Mouse (Mus musculus): ENCODE results near the gene Slc24a3. TPM values are rescaled to one million over a fixed set of nuclear protein-coding genes. Genes with fewer than 3 reads are reported as not detected.

Gene Slc24a3
- polyA plus RNA-seq, 1 experiment from 2014 or later: 24.9 TPM

DNA sequence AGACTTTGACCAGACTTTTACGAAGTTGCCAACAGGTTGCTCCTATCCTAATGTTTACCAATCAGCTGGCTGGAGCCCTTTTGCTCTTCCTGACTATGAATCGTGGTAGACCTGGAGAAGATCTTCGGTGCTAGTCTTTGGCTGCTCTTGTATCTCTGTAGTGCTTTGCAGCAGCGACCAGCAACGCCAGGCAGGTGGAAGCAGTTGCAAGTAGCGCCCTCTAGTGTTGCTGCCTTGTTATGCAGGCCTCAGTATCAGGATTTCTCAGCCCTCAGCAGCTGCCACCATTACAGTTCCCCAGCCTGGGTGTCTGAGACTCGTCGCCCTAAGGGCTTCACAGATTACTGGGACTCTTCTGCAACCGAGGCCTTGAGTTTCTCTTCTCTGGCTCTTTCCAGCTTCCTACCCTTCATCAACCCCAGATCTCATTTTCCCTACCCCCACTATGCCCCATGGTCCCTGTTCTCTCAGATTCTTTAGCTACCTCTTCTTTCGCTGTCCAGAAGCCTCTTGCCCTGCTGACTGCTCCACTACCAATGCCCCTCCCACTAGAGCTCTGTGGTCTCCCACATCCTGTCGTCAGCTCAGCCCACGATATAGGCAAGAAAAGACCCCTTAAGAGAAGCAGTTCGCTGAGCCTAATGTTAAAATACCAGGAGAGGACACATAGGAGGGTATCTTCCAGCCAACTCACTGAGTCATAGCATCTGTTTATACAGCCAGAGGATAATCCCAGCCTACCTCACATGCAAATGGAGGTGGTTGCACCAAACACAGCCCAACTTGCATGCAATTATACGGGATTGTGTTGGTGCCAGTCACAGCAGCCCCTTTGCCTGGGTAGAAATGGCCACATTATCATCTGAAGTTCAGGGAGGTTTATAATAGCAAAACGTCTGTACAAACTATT is 443.5 kb downstream of the Slc24a3 start:
- CTCF ChIA-PET: interaction anchor here (1.0 to 1.2 kb wide), 2 partner anchors 9 to 15 kb away, joined by 3 to 4 read pairs; no protein-coding TSS in a partner anchor
- POLR2A ChIA-PET: no interaction called here
- in situ Hi-C loops (cut with MboI; ENCODE audit: low pct_unique_long_range_greater_than_20kb): no loop called here
- no peak for ATAC-seq
- peak; percentile 73 for TF ChIP-seq CTCF (IDR thresholded peaks at IDR 0.05)
- DNase-seq (ENCODE audit: low read depth, low spot score): no peak
- no peaks in the 10 kb centered on the region for H3K27me3 ChIP-seq

DNA sequence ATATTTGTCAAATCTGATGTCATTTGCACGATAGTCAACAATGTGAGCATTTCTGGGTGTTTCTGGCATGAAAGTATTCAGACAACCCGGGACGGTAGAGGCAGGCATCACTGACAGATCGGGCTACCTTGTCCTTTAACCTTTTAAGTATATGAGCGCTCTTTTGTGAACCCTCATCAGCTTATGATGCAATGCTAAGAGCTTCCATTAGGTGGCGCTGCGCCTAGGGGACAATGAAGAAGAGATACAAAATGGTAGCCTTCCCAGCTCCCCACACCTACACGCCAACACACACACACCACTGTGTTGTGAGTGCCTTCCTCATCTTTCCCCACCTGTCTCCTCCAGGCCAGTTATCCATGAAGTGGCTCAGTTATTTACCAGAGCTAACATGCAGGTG is 445.4 kb downstream of the Slc24a3 start:
- POLR2A ChIA-PET: no interaction called here
- in situ Hi-C loops (cut with MboI; ENCODE audit: low pct_unique_long_range_greater_than_20kb): no loop called here
- CTCF ChIA-PET: interaction anchor here (0.7 to 1.1 kb wide), 2 partner anchors 11 to 40 kb away, joined by 3 read pairs; no protein-coding TSS in a partner anchor
- no peaks in the 10 kb centered on the region for H3K27me3 ChIP-seq
- no peak for DNase-seq (ENCODE audit: low read depth, low spot score)
- peak; percentile 65 for TF ChIP-seq CTCF (IDR thresholded peaks at IDR 0.05)
- no peak for ATAC-seq

DNA sequence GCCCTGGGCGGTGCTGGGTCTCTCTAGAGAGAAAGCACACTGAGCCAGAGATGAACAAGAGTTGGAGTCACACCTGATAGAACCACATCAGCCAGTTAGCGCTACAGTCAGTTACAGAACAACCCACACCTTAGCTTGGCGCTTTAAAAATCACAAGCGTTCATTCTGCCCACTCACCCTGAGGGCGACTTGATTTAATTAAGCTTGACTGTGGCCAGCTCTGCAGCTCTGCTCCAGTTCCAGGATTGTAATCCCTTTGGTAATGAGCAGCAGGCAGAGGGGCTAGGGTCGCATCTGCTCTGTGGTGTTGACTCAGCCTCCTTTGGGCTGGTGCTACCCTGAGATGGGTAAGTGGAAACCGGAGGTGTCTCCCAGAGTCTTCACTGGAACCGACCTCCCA is 446.2 kb downstream of the Slc24a3 start:
- CTCF ChIA-PET: interaction anchor here (1.1 to 1.2 kb wide), 2 partner anchors 11 to 39 kb away, joined by 3 read pairs; no protein-coding TSS in a partner anchor
- POLR2A ChIA-PET: no interaction called here
- no peak for DNase-seq (ENCODE audit: low read depth, low spot score)
- ATAC-seq: no peak
- in situ Hi-C loops (cut with MboI; ENCODE audit: low pct_unique_long_range_greater_than_20kb): no loop called here
- H3K27me3 ChIP-seq: no peaks in the 10 kb centered on the region
- TF ChIP-seq CTCF (IDR thresholded peaks at IDR 0.05): no peak

DNA sequence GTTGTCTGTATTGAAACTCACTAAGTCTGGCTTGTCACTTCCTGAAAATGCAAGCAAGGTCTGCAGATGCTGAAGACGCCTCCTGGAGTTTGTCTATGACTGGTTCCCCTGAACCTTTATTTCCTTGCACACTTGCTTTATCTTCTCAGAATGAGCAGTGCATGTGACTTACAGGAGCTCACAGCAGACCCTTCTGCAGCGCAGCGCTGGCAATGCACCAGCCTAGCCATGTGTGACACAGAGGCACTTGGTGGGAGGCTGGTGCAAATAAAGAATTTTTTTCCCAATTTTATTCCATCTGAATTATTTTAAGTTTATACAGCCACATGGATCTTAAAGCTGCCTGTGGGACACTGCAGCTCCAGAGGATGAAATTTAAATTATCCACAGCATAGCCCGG is 452.1 kb downstream of the Slc24a3 start:
- TF ChIP-seq CTCF (IDR thresholded peaks at IDR 0.05): no peak
- ATAC-seq: no peak
- ChIA-PET POLR2A (no interaction called here), CTCF (interaction anchor here (1.1 to 1.2 kb wide), 2 partner anchors 9 to 11 kb away, joined by 4 to 5 read pairs; no protein-coding TSS in a partner anchor)
- H3K27me3 ChIP-seq: no peaks in the 10 kb centered on the region
- DNase-seq (ENCODE audit: low read depth, low spot score): no peak
- in situ Hi-C loops (cut with MboI; ENCODE audit: low pct_unique_long_range_greater_than_20kb): no loop called here

DNA sequence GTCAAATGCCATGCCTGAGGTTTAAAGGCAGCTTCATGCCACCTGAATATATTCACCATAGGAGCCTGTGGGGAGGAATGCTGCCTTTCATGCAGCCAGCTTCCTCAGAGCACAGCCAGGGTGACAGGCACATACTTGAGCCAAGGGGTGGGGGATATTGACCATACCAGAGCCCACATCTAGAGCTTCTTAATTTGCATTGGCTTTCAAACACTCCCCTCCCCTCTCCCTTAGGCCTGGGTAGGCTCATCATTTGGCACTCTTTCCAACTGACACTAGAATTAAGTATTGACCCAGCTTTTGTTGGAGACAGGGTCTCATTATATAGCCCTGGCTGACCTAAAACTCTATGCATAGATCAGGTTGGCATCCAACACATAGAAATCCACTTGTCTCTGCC is 453.2 kb downstream of the Slc24a3 start:
- CTCF ChIA-PET: interaction anchor here (1.1 kb wide), 1 partner anchor 10 kb away, joined by 4 read pairs; no protein-coding TSS in a partner anchor
- TF ChIP-seq CTCF (IDR thresholded peaks at IDR 0.05): no peak
- DNase-seq (ENCODE audit: low read depth, low spot score): no peak
- H3K27me3 ChIP-seq: no peaks in the 10 kb centered on the region
- no peak for ATAC-seq
- POLR2A ChIA-PET: no interaction called here
- in situ Hi-C loops (cut with MboI; ENCODE audit: low pct_unique_long_range_greater_than_20kb): no loop called here

DNA sequence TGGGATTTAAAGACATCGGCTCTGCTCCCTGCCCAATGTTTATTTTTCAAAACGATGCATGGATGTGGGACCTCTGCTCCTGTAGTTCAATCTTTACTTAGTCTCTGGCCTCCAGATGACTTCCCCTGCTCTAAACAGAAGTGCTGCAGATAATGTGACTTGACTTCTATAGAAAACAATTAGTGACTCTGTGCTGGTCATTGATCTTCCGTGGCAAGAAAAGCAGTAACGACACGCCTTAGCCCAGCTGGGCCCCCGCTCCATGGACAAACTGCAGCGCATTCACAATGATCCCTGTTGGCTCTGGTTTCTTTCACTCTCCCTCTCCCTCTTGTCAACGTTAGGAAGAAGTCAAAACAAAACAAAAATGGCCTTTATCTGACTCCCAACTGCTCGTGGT is 453.6 kb downstream of the Slc24a3 start:
- in situ Hi-C loops (cut with MboI; ENCODE audit: low pct_unique_long_range_greater_than_20kb): no loop called here
- CTCF ChIA-PET: no interaction called here
- DNase-seq (ENCODE audit: low read depth, low spot score) (no peak), ATAC-seq (no peak)
- no peaks in the 10 kb centered on the region for H3K27me3 ChIP-seq
- POLR2A ChIA-PET: no interaction called here
- TF ChIP-seq CTCF (IDR thresholded peaks at IDR 0.05): no peak

DNA sequence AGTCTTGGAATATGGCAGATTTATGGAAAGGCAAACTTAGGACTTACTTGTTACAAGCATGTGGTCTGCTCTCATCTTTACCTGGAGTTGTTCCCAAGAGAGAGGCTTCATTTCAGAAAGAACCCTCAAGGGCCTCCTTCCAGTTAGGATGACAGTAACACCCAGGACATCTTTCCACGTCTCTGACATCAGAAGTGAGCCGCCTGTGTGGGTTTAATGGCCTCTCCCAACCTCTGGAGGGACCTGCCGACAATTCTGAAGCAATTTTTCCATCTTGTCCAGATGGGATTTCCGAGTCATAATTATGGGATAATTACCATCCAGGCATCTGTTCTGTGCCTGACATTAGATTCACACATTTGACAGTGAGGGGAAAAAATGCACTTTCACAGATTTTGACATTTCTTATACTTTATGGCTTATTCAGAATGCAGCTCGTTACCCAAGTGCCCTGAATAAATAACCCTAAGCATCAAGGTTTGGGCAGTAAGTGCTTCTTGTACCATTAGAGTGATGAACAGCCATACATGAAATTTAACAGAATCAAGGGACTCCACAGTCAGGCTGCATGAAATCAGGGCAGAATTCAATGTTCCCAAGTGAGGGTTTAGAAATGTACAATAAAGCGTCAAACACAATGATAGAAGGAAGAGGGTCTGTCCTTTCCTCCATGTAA is 463.7 kb downstream of the Slc24a3 start:
- ChIA-PET POLR2A (no interaction called here), CTCF (no interaction called here)
- ATAC-seq (no peak), DNase-seq (ENCODE audit: low read depth, low spot score) (no peak)
- in situ Hi-C loops (cut with MboI; ENCODE audit: low pct_unique_long_range_greater_than_20kb): no loop called here
- H3K27me3 ChIP-seq: no peaks in the 10 kb centered on the region
- TF ChIP-seq CTCF (IDR thresholded peaks at IDR 0.05): no peak

DNA sequence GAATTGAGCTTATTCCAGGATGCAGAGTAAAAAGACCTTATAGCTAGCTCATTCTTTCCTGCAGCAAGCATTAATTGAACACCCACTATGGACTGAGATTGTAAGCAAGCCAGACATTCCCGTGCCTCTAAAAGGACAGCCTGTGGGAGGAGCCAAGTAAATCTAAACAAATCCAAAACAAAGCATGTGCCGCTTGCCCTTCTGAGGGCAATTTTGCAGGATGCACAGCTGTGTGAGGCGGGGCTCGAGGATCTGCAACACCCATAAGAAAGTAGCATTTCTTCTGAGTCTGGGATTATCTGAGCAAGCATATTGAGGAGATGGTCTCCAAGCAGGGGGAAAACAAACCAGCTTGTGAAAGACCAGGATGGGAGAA is 464.2 kb downstream of the Slc24a3 start:
- TF ChIP-seq CTCF (IDR thresholded peaks at IDR 0.05): no peak
- CTCF ChIA-PET: no interaction called here
- POLR2A ChIA-PET: no interaction called here
- ATAC-seq (no peak), DNase-seq (ENCODE audit: low read depth, low spot score) (no peak)
- H3K27me3 ChIP-seq: no peaks in the 10 kb centered on the region
- in situ Hi-C loops (cut with MboI; ENCODE audit: low pct_unique_long_range_greater_than_20kb): no loop called here

DNA sequence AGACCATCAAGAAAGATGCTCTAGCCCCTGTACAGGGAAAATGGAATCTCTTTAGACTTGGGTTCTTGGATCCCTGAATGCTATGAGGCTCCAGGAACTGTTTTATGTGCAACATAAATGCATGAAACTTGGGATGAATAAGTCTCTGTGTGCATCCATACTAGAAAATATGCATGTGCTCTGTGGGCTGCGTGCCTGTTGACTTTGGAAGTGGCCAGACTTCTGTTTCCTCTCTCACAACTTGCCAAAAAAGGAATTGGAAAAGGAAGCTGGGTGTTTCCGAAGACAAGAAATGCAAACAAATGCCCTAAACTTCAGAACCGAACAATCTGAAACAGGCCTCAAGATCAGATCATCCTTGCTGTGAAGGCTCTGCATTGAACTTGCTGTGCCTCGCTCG is 466.3 kb downstream of the Slc24a3 start:
- DNase-seq (ENCODE audit: low read depth, low spot score) (no peak), ATAC-seq (no peak)
- in situ Hi-C loops (cut with MboI; ENCODE audit: low pct_unique_long_range_greater_than_20kb): no loop called here
- no peaks in the 10 kb centered on the region for H3K27me3 ChIP-seq
- TF ChIP-seq CTCF (IDR thresholded peaks at IDR 0.05): no peak
- ChIA-PET POLR2A (no interaction called here), CTCF (no interaction called here)

DNA sequence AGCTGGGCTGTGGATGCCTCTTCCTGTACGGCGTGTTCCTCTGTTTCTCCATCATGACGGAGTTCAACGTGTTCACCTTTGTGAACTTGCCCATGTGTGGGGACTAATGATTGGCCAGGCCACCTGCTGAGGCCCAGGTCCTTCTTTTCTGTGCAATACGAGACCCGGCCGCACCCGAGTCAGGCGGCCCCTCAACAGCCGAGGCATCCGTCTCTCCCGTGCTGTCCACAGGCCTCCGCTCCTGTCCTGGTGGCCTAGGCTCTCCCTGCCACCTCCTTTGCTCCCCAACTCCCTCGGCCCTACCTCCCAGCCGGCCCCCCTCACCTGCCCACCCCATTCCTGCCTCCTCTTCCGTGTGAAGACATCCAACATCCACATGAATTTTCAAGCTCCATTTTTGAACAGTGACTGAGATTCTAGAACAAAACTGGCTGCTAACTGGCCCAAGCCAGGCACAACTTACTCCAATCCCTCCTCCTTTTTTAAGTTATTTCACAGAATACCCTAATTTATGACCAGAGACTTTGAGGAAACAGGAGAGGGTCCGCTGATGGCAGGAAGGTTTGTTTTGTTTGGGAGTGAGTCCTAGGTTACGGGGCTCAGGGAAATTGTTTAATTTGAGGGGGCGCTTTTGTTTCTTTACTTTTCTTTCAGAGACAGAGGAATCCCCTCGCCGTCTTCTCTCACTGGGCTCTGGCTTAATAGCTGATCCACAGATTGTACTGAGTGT is 472.9 kb downstream of the Slc24a3 start:
- in situ Hi-C loops (cut with MboI; ENCODE audit: low pct_unique_long_range_greater_than_20kb): no loop called here

More for the DNA sequence above, 472.9 kb downstream of the Slc24a3 start:
- DNase-seq (ENCODE audit: low read depth, low spot score) (no peak), ATAC-seq (no peak)
- ChIA-PET POLR2A (no interaction called here), CTCF (no interaction called here)
- no peaks in the 10 kb centered on the region for H3K27me3 ChIP-seq
- TF ChIP-seq CTCF (IDR thresholded peaks at IDR 0.05): no peak
